Mouse (Mus musculus) megakaryocyte, embryonic 14.5 days (primary cell): ENCODE results near the gene D13Ertd608e.

Source experiments
- FLI1 ChIP-seq: IDR thresholded peaks from 2 replicates; pipeline ENCODE4 v1.6.1; 2012; ENCODE audit warnings: low read length, inconsistent platforms, mixed read lengths
- GATA1 ChIP-seq: IDR thresholded peaks from 3 replicates; pipeline ENCODE4 v1.6.1; 2012; ENCODE audit warnings: mixed read lengths, low read length, inconsistent platforms, borderline replicate concordance

DNA sequence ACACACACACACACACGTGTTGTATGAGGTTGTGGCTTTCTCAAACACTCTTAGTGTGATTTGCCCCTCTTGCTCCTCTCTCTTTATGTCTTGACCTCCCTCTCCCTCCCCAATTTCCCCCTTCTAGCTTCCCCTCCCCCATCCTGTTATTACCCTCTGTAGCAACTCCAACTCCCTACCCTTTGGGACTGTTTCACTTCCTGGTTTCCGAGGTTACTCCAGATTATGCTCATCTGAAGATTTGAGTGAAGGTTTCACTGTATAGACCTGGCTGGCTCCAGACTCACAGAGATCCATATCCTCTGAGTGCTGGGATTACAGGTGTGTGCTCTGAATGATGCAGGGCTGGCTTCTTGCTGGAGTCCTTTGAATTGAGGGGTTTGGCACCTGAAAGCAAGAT, 26.9 kb upstream of the D13Ertd608e start:
- no peak for TF ChIP-seq GATA1
- TF ChIP-seq FLI1, result no peak
